22 mouse cellular contexts compared by ENCODE assay signal in the genomic region with DNA sequence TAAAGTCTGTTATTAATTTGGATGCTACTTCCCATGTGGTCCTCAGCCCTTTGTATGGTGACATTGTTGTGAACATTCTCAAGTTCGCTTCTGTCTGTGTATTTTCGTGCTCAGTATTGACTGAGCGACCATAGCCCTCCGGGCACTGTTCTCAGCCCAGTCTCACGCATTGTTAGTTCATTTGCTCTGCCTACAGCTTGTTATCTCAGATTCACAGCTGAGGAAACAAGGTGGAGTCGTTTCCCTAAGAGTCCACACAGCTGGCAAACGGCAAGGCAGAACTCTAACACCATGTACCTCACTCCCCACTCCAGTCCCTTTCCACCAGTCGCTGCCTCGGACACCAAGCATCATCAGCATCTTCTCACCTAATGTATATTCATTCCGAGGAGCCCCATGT.
"Had no signal": no experiment of that assay in that cellular context is flagged by ENCODE, and none has a peak within 500 bp of the region (broad histone marks: within the 10 kb centered on the region; RNA-seq: fewer than 3 reads in every experiment).

No protein-coding gene starts in this region.

- H3K4me2 ChIP-seq: kidney, embryonic 15.5 days; limb, embryonic 13.5 days; liver, embryonic 12.5 days; liver, embryonic 15.5 days; lung, embryonic 15.5 days; midbrain, embryonic 11.5 days; midbrain, embryonic 15.5 days; neural tube, embryonic 13.5 days had no signal

- ATAC-seq: liver, embryonic 12.5 days; midbrain, embryonic 15.5 days had no signal

- H3K4me1 ChIP-seq: kidney, embryonic 15.5 days; limb, embryonic 13.5 days; liver, embryonic 12.5 days; liver, embryonic 15.5 days; lung, embryonic 15.5 days; midbrain, embryonic 15.5 days; neural tube, embryonic 13.5 days had no signal

- H3K9me3 ChIP-seq: kidney, embryonic 15.5 days; limb, embryonic 13.5 days; liver, embryonic 12.5 days; liver, embryonic 15.5 days; lung, embryonic 15.5 days; midbrain, embryonic 15.5 days; neural tube, embryonic 13.5 days had no signal

- H3K27ac ChIP-seq: kidney, embryonic 15.5 days; left cerebral cortex, adult 2 months; limb, embryonic 13.5 days; liver, embryonic 12.5 days; liver, embryonic 15.5 days; lung, embryonic 15.5 days; midbrain, embryonic 15.5 days; neural tube, embryonic 13.5 days had no signal

- H3K9ac ChIP-seq: kidney, embryonic 15.5 days; limb, embryonic 13.5 days; liver, embryonic 12.5 days; liver, embryonic 15.5 days; lung, embryonic 15.5 days; midbrain, embryonic 15.5 days; neural tube, embryonic 13.5 days had no signal

- DNase-seq: kidney, adult 11 months; kidney, adult 8-10 months; kidney, postnatal 10 days; kidney, postnatal 36 days; layer of hippocampus, postnatal 36 days; liver; lung, adult 18-20 months; lung, postnatal 10 days; lung, postnatal 4 days; thymus, adult 2 months; thymus, postnatal 14 days; thymus, postnatal 4 days had no signal

- H3K4me3 ChIP-seq: kidney, embryonic 15.5 days; left cerebral cortex, adult 2 months; limb, embryonic 13.5 days; liver, embryonic 12.5 days; liver, embryonic 15.5 days; lung, embryonic 15.5 days; midbrain, embryonic 15.5 days; myocyte; neural tube, embryonic 13.5 days had no signal

- H3K36me3 ChIP-seq: kidney, embryonic 15.5 days; limb, embryonic 13.5 days; liver, embryonic 12.5 days; liver, embryonic 15.5 days; lung, embryonic 15.5 days; midbrain, embryonic 15.5 days; neural tube, embryonic 13.5 days had no signal

- H3K27me3 ChIP-seq: kidney, embryonic 15.5 days; limb, embryonic 13.5 days; liver, embryonic 12.5 days; liver, embryonic 15.5 days; lung, embryonic 15.5 days; midbrain, embryonic 15.5 days; neural tube, embryonic 13.5 days had no signal
